Mouse (Mus musculus) stomach, embryonic 14.5 days (tissue): ENCODE data around the gene Mllt3. TPM values are rescaled to one million over a fixed set of nuclear protein-coding genes. Genes with fewer than 3 reads are reported as not detected.
"Not testable (repeated sequence)": the region's sequence is repeated elsewhere in the genome, so short reads cannot be mapped to it uniquely, and the experiment has no call there.

Experiments used
- ATAC-seq: fragments of 200-750 bp; cut with Nextera tagmentation; 2 replicates; pipeline ENCODE4 v1.8.0; 2017; ENCODE audit warnings: low read depth, moderate TSS enrichment; ENCODE audit not compliant: insufficient number of reproducible peaks, insufficient read depth, low FRiP score
- H3K27ac ChIP-seq: fragments of 300-500 bp; sonication (generic); 2 replicates; pipeline ENCODE4 v1.5.1; 2014; ENCODE audit warnings: mild to moderate bottlenecking, low read length, moderate library complexity, mixed read lengths
- H3K27me3 ChIP-seq: fragments of 300-500 bp; sonication (generic); 2 replicates; pipeline ENCODE4 v1.6.1; 2014; ENCODE audit warnings: low read length, control low read depth, mixed read lengths; ENCODE audit not compliant: control insufficient read depth, insufficient read depth
- H3K36me3 ChIP-seq: fragments of 300-500 bp; sonication (generic); 2 replicates; pipeline ENCODE4 v1.6.1; 2014; ENCODE audit warnings: mild to moderate bottlenecking, control low read depth, low read length, moderate library complexity, mixed read lengths; ENCODE audit not compliant: control insufficient read depth, insufficient read depth
- H3K4me1 ChIP-seq: fragments of 300-500 bp; sonication (generic); 2 replicates; pipeline ENCODE4 v1.6.1; 2014; ENCODE audit warnings: low read length, control low read depth, mixed read lengths; ENCODE audit not compliant: control insufficient read depth, insufficient read depth
- H3K4me2 ChIP-seq: fragments of 300-500 bp; sonication (generic); replicated peaks from 2 replicates; pipeline ENCODE4 v1.6.1; 2014; ENCODE audit warnings: low read depth, low read length, control low read depth
- H3K4me3 ChIP-seq: fragments of 300-500 bp; sonication (generic); 2 replicates; pipeline ENCODE4 v1.5.1; 2014; ENCODE audit warnings: low read depth, low read length, control low read depth
- H3K9ac ChIP-seq: fragments of 300-500 bp; sonication (generic); replicated peaks from 2 replicates; pipeline ENCODE4 v1.6.1; 2014; ENCODE audit warnings: low read depth, mild to moderate bottlenecking, control low read depth, low read length, moderate library complexity, mixed read lengths
- H3K9me3 ChIP-seq: fragments of 300-500 bp; sonication (generic); 2 replicates; pipeline ENCODE4 v1.6.1; 2016; ENCODE audit warnings: low read depth, low read length, control low read depth; ENCODE audit not compliant: control insufficient read depth
- WGBS: fragments of 180-500 bp; shearing (Covaris S2); extraction: QIAGEN DNeasy Blood & Tissue Kit; methylation state at CpG from one replicate; pipeline ENCODE4 v1.1.7; 2014; 5-methylcytosine and 5-hydroxymethylcytosine counted together
- polyA plus RNA-seq: library from polyadenylated mRNA; unstranded; fragments of >200 nt; fragmentation: Nextera tagmentation; extraction: Ambion mirVana; gene quantifications from 2 replicates; pipeline ENCODE4 v1.2.1, GENCODE M21; 2014

Gene Mllt3
- polyA plus RNA-seq, 1 experiment from 2014 or later: 43.1 TPM

DNA sequence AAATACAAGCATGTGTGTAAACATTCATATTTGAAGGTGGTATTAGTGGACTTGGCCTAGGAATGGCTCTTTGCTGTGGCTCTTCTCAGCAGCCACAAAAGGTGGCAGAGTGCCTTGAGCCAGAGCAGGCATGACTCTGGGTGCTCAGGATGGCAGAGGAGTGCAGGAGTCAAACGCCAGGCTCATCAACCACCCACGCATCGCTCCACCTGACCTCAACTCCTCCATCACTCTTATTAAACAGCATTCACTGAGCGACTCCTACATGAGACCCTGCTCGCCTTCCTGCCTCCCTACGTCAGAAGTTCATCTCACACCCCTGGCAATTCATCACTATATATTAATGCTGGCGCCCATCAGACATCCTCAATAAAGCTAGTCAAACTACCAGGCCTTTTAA lies 67.3 kb downstream of the Mllt3 start:
- H3K4me1 ChIP-seq: peaks cover 5% of the 10 kb centered on the region; the same call in 1 of the 2 replicates
- ATAC-seq: no peak
- H3K9me3 ChIP-seq: no peaks in the 10 kb centered on the region
- H3K9ac ChIP-seq: no peak overlapping the region
- H3K4me3 ChIP-seq: no peak overlapping the region
- H3K36me3 ChIP-seq: no peaks in the 10 kb centered on the region
- H3K4me2 ChIP-seq: no peak overlapping the region
- no peak overlapping the region for H3K27ac ChIP-seq
- WGBS: 70% methylated on average over 7 of the region's 7 CpGs
- H3K27me3 ChIP-seq: no peaks in the 10 kb centered on the region

DNA sequence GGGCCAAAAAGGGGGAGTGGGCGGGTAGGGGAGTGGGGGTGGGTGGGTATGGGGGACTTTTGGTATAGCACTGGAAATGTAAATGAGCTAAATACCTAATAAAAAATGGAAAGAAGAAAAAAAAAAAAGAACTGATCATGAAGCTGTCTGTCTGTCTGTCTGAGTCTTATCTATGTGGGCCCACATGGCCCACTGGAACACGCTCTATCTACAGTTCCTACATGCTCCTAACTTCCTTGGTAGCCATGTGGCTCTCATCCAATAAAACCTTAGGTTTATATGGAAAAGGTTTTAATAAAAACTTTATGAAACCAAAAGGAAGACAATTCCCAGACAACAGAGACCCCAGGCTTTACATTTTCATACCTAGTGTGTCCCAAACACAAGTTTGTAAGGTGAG lies 68.3 kb downstream of the Mllt3 start:
- not testable (repeated sequence) for H3K9ac ChIP-seq, H3K4me2 ChIP-seq, H3K4me1 ChIP-seq, H3K4me3 ChIP-seq, H3K27me3 ChIP-seq, H3K9me3 ChIP-seq, H3K27ac ChIP-seq, H3K36me3 ChIP-seq, ATAC-seq
- WGBS: 96% methylated on average over 1 of the region's 2 CpGs

GRCm38 (mm10) chr4:87963773-87964076 lies 69.4 kb downstream of the Mllt3 start:
- no peak for ATAC-seq
- no peaks in the 10 kb centered on the region for H3K36me3 ChIP-seq

DNA sequence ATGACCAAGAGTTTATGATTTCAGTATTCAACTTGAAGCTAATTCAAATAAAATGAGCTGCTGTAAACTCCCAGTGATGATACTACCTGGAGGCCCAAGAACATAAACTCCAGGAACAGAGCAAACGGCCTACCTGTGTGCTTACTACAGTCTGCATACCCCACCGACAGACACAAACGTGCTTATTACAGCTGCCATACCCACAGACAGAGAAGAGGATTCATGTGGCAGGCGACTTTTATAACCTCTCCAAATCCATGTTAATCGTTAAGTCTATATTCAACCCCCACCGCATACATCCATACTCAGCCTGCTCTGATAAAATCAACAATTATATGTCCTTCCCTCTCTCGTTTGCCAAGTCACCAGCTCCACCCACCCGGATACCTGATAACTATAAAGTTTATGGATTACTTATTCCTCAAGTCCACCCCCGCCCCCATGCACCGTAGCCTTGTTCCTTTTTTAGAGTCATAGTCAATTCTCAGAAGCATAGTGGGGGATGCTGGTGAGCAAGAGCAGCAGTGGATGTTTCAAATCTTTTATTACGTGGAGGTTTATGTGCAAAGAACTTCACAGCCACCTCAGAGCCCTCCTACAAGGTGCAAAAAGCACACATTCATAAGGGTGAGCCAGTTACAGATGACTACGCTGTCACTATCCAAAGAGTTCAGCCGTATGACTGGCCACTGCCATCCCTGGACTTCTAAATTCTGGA lies 70.0 kb downstream of the Mllt3 start:
- WGBS: 69% methylated on average over 13 of the region's 13 CpGs
- Histone ChIP-seq H3K4me2 (no peak overlapping the region), H3K27me3 (no peaks in the 10 kb centered on the region), H3K27ac (no peak overlapping the region), H3K4me1 (peaks cover 5% of the 10 kb centered on the region; the same call in 1 of the 2 replicates), H3K4me3 (no peak overlapping the region), H3K9ac (no peak overlapping the region), H3K9me3 (no peaks in the 10 kb centered on the region), H3K36me3 (no peaks in the 10 kb centered on the region)
- peak; percentile 63; the same call in 1 of the 2 replicates for ATAC-seq

More at GRCm38 (mm10) chr4:87963773-87964076, 69.4 kb downstream of the Mllt3 start:
- H3K9me3 ChIP-seq: no peaks in the 10 kb centered on the region
- H3K27me3 ChIP-seq: no peaks in the 10 kb centered on the region
- H3K4me3 ChIP-seq: no peak overlapping the region
- H3K9ac ChIP-seq: no peak overlapping the region
- peaks cover 5% of the 10 kb centered on the region; the same call in 1 of the 2 replicates for H3K4me1 ChIP-seq
- no peak overlapping the region for H3K27ac ChIP-seq
- 94% methylated on average over 3 of the region's 3 CpGs for WGBS
- no peak overlapping the region for H3K4me2 ChIP-seq

GRCm38 (mm10) chr4:87961872-87962271 lies 71.3 kb downstream of the Mllt3 start:
- Histone ChIP-seq H3K4me2 (no peak overlapping the region), H3K36me3 (no peaks in the 10 kb centered on the region), H3K27ac (no peak overlapping the region), H3K27me3 (no peaks in the 10 kb centered on the region), H3K4me1 (peaks cover 5% of the 10 kb centered on the region; the same call in 1 of the 2 replicates), H3K9me3 (no peaks in the 10 kb centered on the region), H3K9ac (no peak overlapping the region), H3K4me3 (no peak overlapping the region)
- ATAC-seq: no peak
- WGBS: 84% methylated on average over 6 of the region's 6 CpGs

DNA sequence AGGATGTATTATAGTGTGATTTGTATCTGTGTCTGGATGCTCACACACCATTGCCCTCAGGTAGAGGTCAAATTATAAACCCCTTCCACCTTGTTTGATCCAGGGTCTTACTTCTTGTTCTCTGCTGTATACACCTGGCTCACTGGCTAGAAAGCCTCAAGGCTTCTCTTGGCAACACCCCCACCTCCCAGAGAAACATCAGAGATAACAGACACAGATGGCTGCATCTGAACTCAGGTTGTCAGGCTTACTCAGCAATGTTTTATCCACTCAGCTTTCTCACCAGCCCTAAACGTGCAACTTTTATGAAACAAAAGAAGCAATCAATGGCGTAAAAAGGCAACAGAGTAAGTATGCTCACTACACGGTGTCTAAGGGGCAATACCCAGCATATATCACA lies 75.3 kb downstream of the Mllt3 start:
- H3K9ac ChIP-seq: no peak overlapping the region
- no peak overlapping the region for H3K4me3 ChIP-seq
- H3K4me2 ChIP-seq: no peak overlapping the region
- H3K4me1 ChIP-seq: 0 out of 2 replicates have a peak, but pooled peaks cover 10% of the 10 kb centered on the region
- no peaks in the 10 kb centered on the region for H3K9me3 ChIP-seq
- 59% methylated on average over 3 of the region's 3 CpGs for WGBS
- no peaks in the 10 kb centered on the region for H3K36me3 ChIP-seq
- ATAC-seq: no peak
- H3K27me3 ChIP-seq: no peaks in the 10 kb centered on the region
- H3K27ac ChIP-seq: no peak overlapping the region

DNA sequence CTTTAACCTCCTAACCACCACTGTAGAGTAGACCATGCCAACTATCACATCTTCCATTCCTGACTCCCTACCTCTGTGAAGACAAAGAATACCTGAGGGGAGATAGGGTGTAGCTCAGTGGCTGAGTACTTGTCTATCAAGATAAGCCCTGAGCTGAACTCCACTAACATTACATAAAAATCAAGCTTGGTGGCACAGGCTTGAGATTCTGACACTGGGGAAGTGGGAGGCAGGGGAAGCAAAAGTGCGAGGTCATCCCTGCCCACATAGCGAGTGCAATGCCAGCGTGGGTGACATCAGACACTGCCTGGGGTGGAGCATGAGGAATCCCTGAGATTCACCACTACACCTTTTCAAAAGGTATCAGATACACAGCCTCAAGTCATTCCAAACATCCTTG lies 76.0 kb downstream of the Mllt3 start:
- no peak overlapping the region for H3K4me3 ChIP-seq
- H3K9ac ChIP-seq: no peak overlapping the region
- 80% methylated on average over 3 of the region's 3 CpGs for WGBS
- H3K36me3 ChIP-seq: no peaks in the 10 kb centered on the region
- H3K4me2 ChIP-seq: no peak overlapping the region
- no peak overlapping the region for H3K27ac ChIP-seq
- no peak for ATAC-seq
- H3K27me3 ChIP-seq: no peaks in the 10 kb centered on the region
- 0 out of 2 replicates have a peak, but pooled peaks cover 10% of the 10 kb centered on the region for H3K4me1 ChIP-seq
- no peaks in the 10 kb centered on the region for H3K9me3 ChIP-seq

GRCm38 (mm10) chr4:87955132-87955531 lies 78.0 kb downstream of the Mllt3 start:
- Histone ChIP-seq H3K4me3 (no peak overlapping the region), H3K36me3 (no peaks in the 10 kb centered on the region), H3K9ac (no peak overlapping the region), H3K4me2 (no peak overlapping the region), H3K27me3 (no peaks in the 10 kb centered on the region), H3K4me1 (0 out of 2 replicates have a peak, but pooled peaks cover 10% of the 10 kb centered on the region), H3K9me3 (no peaks in the 10 kb centered on the region), H3K27ac (no peak overlapping the region)
- no peak for ATAC-seq
- WGBS: 81% methylated on average over 2 of the region's 2 CpGs
